Mouse (Mus musculus) left cerebral cortex, adult 9 months (tissue): ENCODE data around the gene Fam83f.

ENCODE experiments used
- DNase-seq, 2 experiments: peaks; one replicate each; pipeline ENCODE4 v3.0.0; 2022; ENCODE audit warnings: low spot score in 2 of 2

Gene Fam83f

GRCm38 (mm10) chr15:80664444-80664843 lies 7.2 kb upstream of the Fam83f start:
- peak in 1 of 2 experiments; percentile 52 for DNase-seq

- DNase-seq, result peak in 1 of 2 experiments; percentile 52
These were observed 1.2 kb downstream of the Fam83f start for GRCm38 (mm10) chr15:80672810-80673209.

- DNase-seq, result no peak
These were observed 1.9 kb downstream of the Fam83f start for GRCm38 (mm10) chr15:80673337-80674095.

- no peak for DNase-seq
These were observed 3.1 kb downstream of the Fam83f start for GRCm38 (mm10) chr15:80674700-80675099.

- peak in 1 of 2 experiments; percentile 57 for DNase-seq
These were observed 8.0 kb downstream of the Fam83f start for GRCm38 (mm10) chr15:80679515-80680215.

- DNase-seq, result no peak
These were observed 8.8 kb downstream of the Fam83f start for GRCm38 (mm10) chr15:80680347-80681030.

GRCm38 (mm10) chr15:80681466-80681881 lies 9.8 kb downstream of the Fam83f start:
- DNase-seq, result no peak

- DNase-seq, result no peak
These were observed 10.7 kb downstream of the Fam83f start for GRCm38 (mm10) chr15:80682343-80682742.

GRCm38 (mm10) chr15:80683151-80683550 lies 11.5 kb downstream of the Fam83f start:
- DNase-seq, result no peak

GRCm38 (mm10) chr15:80683990-80684389 lies 12.3 kb downstream of the Fam83f start:
- no peak for DNase-seq

GRCm38 (mm10) chr15:80684786-80685602 lies 13.3 kb downstream of the Fam83f start:
- DNase-seq, result no peak

GRCm38 (mm10) chr15:80685603-80685895 lies 13.9 kb downstream of the Fam83f start:
- DNase-seq, result no peak

- no peak for DNase-seq
These were observed 16.9 kb downstream of the Fam83f start for GRCm38 (mm10) chr15:80688536-80688935.

GRCm38 (mm10) chr15:80693492-80693891 lies 21.8 kb downstream of the Fam83f start:
- DNase-seq, result no peak

- DNase-seq, result peak in 1 of 2 experiments; percentile 80
These were observed 22.7 kb downstream of the Fam83f start for GRCm38 (mm10) chr15:80694125-80694910.

- DNase-seq, result no peak
These were observed 25.9 kb downstream of the Fam83f start for GRCm38 (mm10) chr15:80697564-80697963.

GRCm38 (mm10) chr15:80701481-80702257 lies 30.0 kb downstream of the Fam83f start:
- DNase-seq, result no peak

- DNase-seq, result no peak
These were observed 31.3 kb downstream of the Fam83f start for GRCm38 (mm10) chr15:80702910-80703309.

- no peak for DNase-seq
These were observed 31.8 kb downstream of the Fam83f start for GRCm38 (mm10) chr15:80703495-80703894.

- DNase-seq, result peak in 1 of 2 experiments; percentile 83
These were observed 32.6 kb downstream of the Fam83f start for GRCm38 (mm10) chr15:80704267-80704666.
